Mouse (Mus musculus): ENCODE measurements around the gene Tnfrsf14. TPM values are rescaled to one million over a fixed set of nuclear protein-coding genes. Genes with fewer than 3 reads are reported as not detected.

Gene Tnfrsf14
- polyA plus RNA-seq, 1 experiment from 2014 or later: 2.9 TPM

DNA sequence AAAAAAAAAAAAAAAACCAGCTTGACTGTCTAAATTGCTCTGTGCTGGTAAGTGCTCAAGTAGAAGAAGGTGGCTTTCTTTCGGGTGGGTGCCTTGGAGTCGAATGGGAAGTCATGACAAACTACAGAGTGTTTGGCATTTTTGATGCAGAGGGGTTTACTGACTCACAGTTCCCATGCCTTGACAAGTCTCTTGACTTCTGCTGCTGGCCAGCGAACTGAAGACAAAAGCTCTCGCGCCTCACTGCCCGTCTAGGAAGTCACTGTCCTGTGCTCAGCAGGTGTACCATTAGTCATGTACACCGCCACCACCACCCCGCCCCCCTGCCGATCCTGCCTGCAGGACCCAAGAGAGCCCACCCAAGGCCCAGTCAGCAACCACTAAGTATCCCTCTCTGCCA lies 28.2 kb upstream of the Tnfrsf14 start:
- H3K4me2 ChIP-seq (replicated peaks; ENCODE audit: low read depth, low read length): no peak overlapping the region
- no peaks in the 10 kb centered on the region for H3K9me3 ChIP-seq (ENCODE audit: control insufficient read depth, low read depth, low read length)
- H3K4me1 ChIP-seq (ENCODE audit: control insufficient read depth, insufficient read depth, low read length): peaks cover 22% of the 10 kb centered on the region
- no peak overlapping the region for H3K4me3 ChIP-seq (ENCODE audit: low read depth, low read length)
- H3K27ac ChIP-seq (ENCODE audit: low read length): no peak overlapping the region
- H3K9ac ChIP-seq (replicated peaks; ENCODE audit: low read depth, low read length): no peak overlapping the region
- no peak for ATAC-seq (ENCODE audit: insufficient number of reproducible peaks, insufficient read depth, low FRiP score, low read depth)
- WGBS: 46% methylated on average over 9 of the region's 9 CpGs
- peaks cover 50% of the 10 kb centered on the region for H3K27me3 ChIP-seq (ENCODE audit: control insufficient read depth, insufficient read depth, low read length)
- no peaks in the 10 kb centered on the region for H3K36me3 ChIP-seq (ENCODE audit: control insufficient read depth, insufficient read depth, low read length)

DNA sequence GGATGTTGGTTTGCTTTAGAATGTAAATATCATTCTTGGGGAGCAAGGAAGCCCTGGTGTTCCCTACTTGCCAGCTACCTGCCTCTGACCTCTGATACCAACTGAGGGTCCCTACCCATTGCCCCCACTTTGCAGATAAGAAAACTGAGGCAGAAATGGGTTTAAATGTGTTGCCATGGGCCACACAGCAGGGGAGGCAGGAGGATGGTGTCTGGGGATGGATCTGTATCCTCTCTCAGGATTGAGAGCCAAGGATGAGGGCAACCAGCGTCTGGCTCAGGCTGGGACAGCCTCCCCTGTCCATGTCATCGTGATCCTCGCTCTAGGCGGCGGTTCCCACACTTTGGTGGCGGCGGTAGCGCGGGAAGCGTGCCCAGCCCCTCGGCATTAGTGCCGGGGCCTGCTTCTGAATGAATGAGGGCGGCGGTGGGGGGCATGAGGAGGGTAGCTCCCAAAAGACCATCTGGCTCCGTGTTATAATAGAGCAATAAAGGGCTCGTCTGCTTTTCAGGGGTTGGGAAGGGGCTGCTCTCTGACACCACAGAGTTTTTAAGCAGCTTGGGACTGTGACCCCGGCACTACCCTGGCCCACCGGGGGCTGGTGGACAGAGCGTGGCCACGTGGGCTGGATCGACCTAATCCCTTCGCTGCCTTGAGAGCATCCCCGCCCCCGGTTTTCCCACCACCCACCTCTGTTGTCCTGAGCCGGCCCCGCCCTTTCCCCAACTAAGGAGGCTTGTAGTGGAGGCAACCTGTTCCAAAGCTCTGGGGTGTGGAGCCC lies 24.3 kb upstream of the Tnfrsf14 start:
- no peak for ATAC-seq (ENCODE audit: insufficient number of reproducible peaks, insufficient read depth, low FRiP score, low read depth)
- peaks cover under 1% of the 10 kb centered on the region; the same call in 1 of the 2 replicates for H3K4me1 ChIP-seq (ENCODE audit: control insufficient read depth, insufficient read depth, low read length)
- peaks cover 29% of the 10 kb centered on the region for H3K27me3 ChIP-seq (ENCODE audit: control insufficient read depth, insufficient read depth, low read length)
- H3K36me3 ChIP-seq (ENCODE audit: control insufficient read depth, insufficient read depth, low read length): no peaks in the 10 kb centered on the region
- no peak overlapping the region for H3K4me3 ChIP-seq (ENCODE audit: low read depth, low read length)
- H3K9ac ChIP-seq (replicated peaks; ENCODE audit: low read depth, low read length): no peak overlapping the region
- H3K4me2 ChIP-seq (replicated peaks; ENCODE audit: low read depth, low read length): no peak overlapping the region
- no peaks in the 10 kb centered on the region for H3K9me3 ChIP-seq (ENCODE audit: control insufficient read depth, low read depth, low read length)
- 3% methylated on average over 26 of the region's 26 CpGs for WGBS
- no peak overlapping the region for H3K27ac ChIP-seq (ENCODE audit: low read length)

DNA sequence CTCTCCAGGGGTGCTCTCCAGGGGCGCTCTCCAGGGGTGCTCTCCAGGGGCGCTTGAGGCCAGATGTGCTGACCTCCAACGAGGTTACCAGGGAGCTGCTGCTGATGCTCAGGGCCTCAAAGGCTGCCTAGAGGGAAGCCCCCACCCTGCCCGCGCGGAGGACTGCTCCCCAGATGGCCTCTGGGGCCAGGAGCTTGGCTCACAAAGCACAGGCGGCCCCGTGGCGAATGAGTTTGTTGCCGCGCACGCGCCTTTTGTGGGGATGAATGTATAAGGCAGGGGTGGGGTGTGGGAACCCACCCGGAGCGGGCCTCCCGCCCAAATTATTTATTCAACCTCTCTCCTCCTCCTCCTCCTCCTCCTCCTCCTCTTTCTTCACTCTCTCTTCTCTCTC lies 21.2 kb upstream of the Tnfrsf14 start:
- Histone ChIP-seq H3K4me3 (ENCODE audit: low read depth, low read length) (no peak overlapping the region), H3K4me1 (ENCODE audit: control insufficient read depth, insufficient read depth, low read length) (peaks cover 6% of the 10 kb centered on the region), H3K36me3 (ENCODE audit: control insufficient read depth, insufficient read depth, low read length) (no peaks in the 10 kb centered on the region), H3K4me2 (replicated peaks; ENCODE audit: low read depth, low read length) (no peak overlapping the region), H3K27ac (ENCODE audit: low read length) (no peak overlapping the region), H3K27me3 (ENCODE audit: control insufficient read depth, insufficient read depth, low read length) (peaks cover 29% of the 10 kb centered on the region), H3K9ac (replicated peaks; ENCODE audit: low read depth, low read length) (no peak overlapping the region), H3K9me3 (ENCODE audit: control insufficient read depth, low read depth, low read length) (no peaks in the 10 kb centered on the region)
- ATAC-seq (ENCODE audit: insufficient number of reproducible peaks, insufficient read depth, low FRiP score, low read depth): no peak
- 17% methylated on average over 16 of the region's 16 CpGs for WGBS

DNA sequence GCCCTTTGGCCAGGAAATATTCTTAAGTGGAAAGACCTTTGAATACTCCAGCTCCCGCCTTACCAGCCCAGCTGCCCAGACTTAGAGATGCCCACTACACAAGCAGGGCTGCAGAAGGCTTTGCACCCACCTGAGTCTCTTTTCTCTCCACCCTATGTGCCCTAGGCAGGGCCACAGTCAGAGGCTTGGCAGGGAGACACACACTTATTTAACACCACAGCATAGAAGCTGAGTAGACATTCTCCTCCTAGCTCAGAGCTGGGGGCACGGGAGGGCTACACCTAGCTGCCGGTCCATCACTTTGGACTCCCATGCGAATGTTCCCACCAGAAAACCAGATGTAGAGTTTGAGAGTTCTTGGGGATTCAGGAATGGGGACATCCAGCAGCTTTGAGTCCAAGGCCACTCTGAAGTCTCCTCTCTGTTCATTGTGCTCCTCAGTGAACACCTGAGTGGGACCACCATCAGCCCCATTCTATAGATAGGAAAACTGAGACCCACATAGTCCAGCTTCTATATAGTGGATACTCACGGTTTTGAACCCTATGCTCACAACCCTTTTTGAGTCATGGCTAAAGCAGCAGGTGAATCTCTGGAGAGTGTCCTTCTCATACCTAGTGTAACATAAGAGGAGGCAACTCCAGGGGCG lies 20.7 kb upstream of the Tnfrsf14 start:
- H3K9ac ChIP-seq (replicated peaks; ENCODE audit: low read depth, low read length): no peak overlapping the region
- peaks cover 29% of the 10 kb centered on the region for H3K27me3 ChIP-seq (ENCODE audit: control insufficient read depth, insufficient read depth, low read length)
- H3K4me1 ChIP-seq (ENCODE audit: control insufficient read depth, insufficient read depth, low read length): peaks cover 6% of the 10 kb centered on the region
- no peak for ATAC-seq (ENCODE audit: insufficient number of reproducible peaks, insufficient read depth, low FRiP score, low read depth)
- no peaks in the 10 kb centered on the region for H3K36me3 ChIP-seq (ENCODE audit: control insufficient read depth, insufficient read depth, low read length)
- H3K4me3 ChIP-seq (ENCODE audit: low read depth, low read length): no peak overlapping the region
- 71% methylated on average over 6 of the region's 6 CpGs for WGBS
- no peak overlapping the region for H3K4me2 ChIP-seq (replicated peaks; ENCODE audit: low read depth, low read length)
- H3K9me3 ChIP-seq (ENCODE audit: control insufficient read depth, low read depth, low read length): no peaks in the 10 kb centered on the region
- H3K27ac ChIP-seq (ENCODE audit: low read length): no peak overlapping the region

DNA sequence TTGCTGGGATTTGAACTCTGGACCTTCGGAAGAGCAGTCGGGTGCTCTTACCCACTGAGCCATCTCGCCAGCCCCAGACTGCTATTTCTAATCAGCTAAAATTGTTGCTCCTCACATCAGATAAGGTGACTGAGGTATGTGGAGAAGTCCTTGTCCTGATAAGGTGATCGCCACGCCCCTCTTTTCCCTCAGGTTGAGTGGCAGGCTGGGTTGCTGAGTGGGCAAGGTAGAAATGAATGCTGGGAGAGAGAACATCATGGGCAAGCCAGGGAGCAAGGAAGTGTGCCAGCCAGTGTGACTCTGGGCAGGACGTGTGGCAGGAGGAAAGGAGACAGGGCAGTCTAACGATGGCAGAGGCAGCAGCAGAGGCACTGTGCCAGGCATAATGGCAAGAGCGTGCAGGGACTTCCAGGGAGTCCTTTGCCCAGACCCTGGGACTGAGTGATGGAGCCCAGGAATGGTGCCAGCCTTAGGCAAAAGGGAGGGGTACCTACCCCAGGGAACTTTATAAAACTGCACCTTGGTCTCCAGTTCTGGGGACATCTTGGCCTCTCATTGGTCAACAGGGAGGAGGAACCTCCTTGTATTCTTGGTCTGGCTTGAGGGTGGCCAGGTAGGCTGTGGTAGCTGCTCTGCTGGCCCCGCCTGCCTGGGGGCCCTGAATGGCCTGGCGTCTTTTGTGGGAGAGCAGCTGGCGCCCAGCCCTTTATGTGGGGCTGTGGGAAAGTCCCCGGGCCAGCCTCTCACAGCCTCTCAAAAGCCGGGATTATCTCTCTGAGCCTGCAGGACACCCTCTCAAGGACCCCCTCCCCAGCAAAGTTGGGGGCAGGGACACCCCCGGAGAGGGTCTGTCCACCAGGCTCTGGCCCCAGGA lies 19.9 kb upstream of the Tnfrsf14 start:
- no peak for ATAC-seq (ENCODE audit: insufficient number of reproducible peaks, insufficient read depth, low FRiP score, low read depth)
- Histone ChIP-seq H3K27ac (ENCODE audit: low read length) (no peak overlapping the region), H3K9me3 (ENCODE audit: control insufficient read depth, low read depth, low read length) (no peaks in the 10 kb centered on the region), H3K4me2 (replicated peaks; ENCODE audit: low read depth, low read length) (no peak overlapping the region), H3K4me3 (ENCODE audit: low read depth, low read length) (no peak overlapping the region), H3K36me3 (ENCODE audit: control insufficient read depth, insufficient read depth, low read length) (no peaks in the 10 kb centered on the region), H3K9ac (replicated peaks; ENCODE audit: low read depth, low read length) (no peak overlapping the region), H3K4me1 (ENCODE audit: control insufficient read depth, insufficient read depth, low read length) (peaks cover 6% of the 10 kb centered on the region), H3K27me3 (ENCODE audit: control insufficient read depth, insufficient read depth, low read length) (peaks cover 22% of the 10 kb centered on the region; the same call in 1 of the 2 replicates)
- 46% methylated on average over 14 of the region's 14 CpGs for WGBS

DNA sequence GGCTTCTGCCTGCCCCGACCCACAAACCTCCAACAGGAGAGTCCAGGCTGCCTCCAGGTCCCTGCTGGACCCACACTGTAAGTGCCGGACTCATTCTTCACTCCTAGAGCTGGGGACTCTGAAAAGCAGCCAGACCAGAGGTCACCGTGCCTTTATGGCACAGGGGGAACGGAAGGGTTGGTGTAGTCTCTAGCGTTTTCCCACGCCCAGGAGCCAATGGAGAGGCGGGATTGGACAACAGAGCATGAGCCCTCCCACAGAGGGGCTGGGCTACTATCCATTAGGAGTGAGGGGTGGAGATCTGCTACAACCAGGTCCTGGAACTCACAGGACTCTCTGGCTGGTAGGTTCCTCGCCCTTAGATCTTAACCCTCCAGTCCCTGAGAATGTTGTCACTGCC lies 18.0 kb upstream of the Tnfrsf14 start:
- Histone ChIP-seq H3K9ac (replicated peaks; ENCODE audit: low read depth, low read length) (no peak overlapping the region), H3K27me3 (ENCODE audit: control insufficient read depth, insufficient read depth, low read length) (peaks cover 6% of the 10 kb centered on the region; the same call in 1 of the 2 replicates), H3K27ac (ENCODE audit: low read length) (no peak overlapping the region), H3K36me3 (ENCODE audit: control insufficient read depth, insufficient read depth, low read length) (no peaks in the 10 kb centered on the region), H3K9me3 (ENCODE audit: control insufficient read depth, low read depth, low read length) (no peaks in the 10 kb centered on the region), H3K4me3 (ENCODE audit: low read depth, low read length) (peak overlapping the region; percentile 18; the same call in 1 of the 2 replicates), H3K4me2 (replicated peaks; ENCODE audit: low read depth, low read length) (peak overlapping the region; percentile 47), H3K4me1 (ENCODE audit: control insufficient read depth, insufficient read depth, low read length) (peaks cover 6% of the 10 kb centered on the region)
- WGBS: 2% methylated on average over 8 of the region's 8 CpGs
- peak; percentile 91 for ATAC-seq (ENCODE audit: insufficient number of reproducible peaks, insufficient read depth, low FRiP score, low read depth)

DNA sequence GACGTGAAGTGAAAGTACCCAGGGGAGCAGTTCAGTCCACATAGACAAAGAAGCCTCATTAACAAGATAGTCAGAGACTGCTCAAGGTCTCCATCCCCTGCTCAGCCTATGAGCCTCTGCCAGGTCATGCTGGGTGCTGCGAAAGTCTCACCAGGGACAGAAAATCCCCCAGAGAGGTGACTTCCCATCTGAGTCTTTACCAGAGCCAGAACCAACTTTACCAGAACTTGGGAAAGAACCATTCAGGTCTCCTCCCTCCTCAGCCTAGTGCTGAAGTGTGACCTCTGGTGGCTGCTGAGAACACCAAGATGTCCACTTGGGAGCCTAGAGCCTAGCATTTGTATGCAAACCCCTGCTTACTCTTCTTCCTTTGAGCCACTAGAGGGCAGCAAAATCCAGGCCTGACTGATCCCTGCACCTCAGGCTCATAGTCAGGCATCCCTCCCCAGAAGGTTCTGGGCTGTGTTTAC lies 15.8 kb upstream of the Tnfrsf14 start:
- peaks cover 6% of the 10 kb centered on the region for H3K4me1 ChIP-seq (ENCODE audit: control insufficient read depth, insufficient read depth, low read length)
- no peaks in the 10 kb centered on the region for H3K27me3 ChIP-seq (ENCODE audit: control insufficient read depth, insufficient read depth, low read length)
- peak; percentile 78 for ATAC-seq (ENCODE audit: insufficient number of reproducible peaks, insufficient read depth, low FRiP score, low read depth)
- no peak overlapping the region for H3K27ac ChIP-seq (ENCODE audit: low read length)
- 26% methylated on average over 2 of the region's 2 CpGs for WGBS
- H3K4me2 ChIP-seq (replicated peaks; ENCODE audit: low read depth, low read length): no peak overlapping the region
- no peaks in the 10 kb centered on the region for H3K9me3 ChIP-seq (ENCODE audit: control insufficient read depth, low read depth, low read length)
- H3K36me3 ChIP-seq (ENCODE audit: control insufficient read depth, insufficient read depth, low read length): no peaks in the 10 kb centered on the region
- no peak overlapping the region for H3K9ac ChIP-seq (replicated peaks; ENCODE audit: low read depth, low read length)
- no peak overlapping the region for H3K4me3 ChIP-seq (ENCODE audit: low read depth, low read length)

DNA sequence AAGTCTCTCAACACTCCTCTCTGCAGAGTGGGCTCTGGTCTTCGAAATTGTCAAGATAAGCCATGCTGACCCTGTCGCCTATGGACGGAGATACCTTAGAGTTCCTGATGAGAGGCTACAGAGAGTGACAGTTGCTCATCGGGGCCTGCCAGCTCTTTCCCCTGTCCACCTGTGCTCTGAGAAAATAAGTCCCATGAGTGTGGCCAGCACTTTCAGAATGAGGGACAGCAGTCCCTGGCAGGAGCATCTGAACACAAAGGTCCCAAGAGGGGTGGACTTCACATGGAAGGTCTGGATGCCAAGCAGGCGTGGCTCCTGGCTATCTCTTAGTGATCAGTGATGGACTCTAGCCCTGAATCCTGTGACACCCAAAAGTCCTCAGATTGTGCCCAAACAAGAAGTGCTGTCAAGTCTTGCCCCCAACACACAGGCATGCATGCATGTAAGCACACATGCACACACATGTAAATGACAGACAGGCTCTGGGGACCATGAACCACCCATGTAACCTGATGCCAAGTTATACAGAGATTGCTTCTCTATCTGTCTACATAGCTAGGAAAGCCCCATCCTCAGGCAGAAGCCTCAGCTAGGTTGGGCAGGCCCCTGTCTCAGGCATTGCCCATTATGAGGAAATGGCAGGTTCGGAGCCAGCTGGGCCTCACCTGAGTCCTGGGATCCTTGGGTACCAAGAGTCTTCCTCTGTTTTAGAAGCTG lies 15.1 kb upstream of the Tnfrsf14 start:
- no peak overlapping the region for H3K4me3 ChIP-seq (ENCODE audit: low read depth, low read length)
- no peak overlapping the region for H3K27ac ChIP-seq (ENCODE audit: low read length)
- H3K9me3 ChIP-seq (ENCODE audit: control insufficient read depth, low read depth, low read length): no peaks in the 10 kb centered on the region
- H3K4me2 ChIP-seq (replicated peaks; ENCODE audit: low read depth, low read length): no peak overlapping the region
- H3K36me3 ChIP-seq (ENCODE audit: control insufficient read depth, insufficient read depth, low read length): no peaks in the 10 kb centered on the region
- no peaks in the 10 kb centered on the region for H3K27me3 ChIP-seq (ENCODE audit: control insufficient read depth, insufficient read depth, low read length)
- no peak for ATAC-seq (ENCODE audit: insufficient number of reproducible peaks, insufficient read depth, low FRiP score, low read depth)
- 85% methylated on average over 6 of the region's 6 CpGs for WGBS
- peaks cover 6% of the 10 kb centered on the region for H3K4me1 ChIP-seq (ENCODE audit: control insufficient read depth, insufficient read depth, low read length)
- no peak overlapping the region for H3K9ac ChIP-seq (replicated peaks; ENCODE audit: low read depth, low read length)
